Mouse (Mus musculus) intestine, embryonic 14.5 days (tissue): ENCODE measurements around the gene Prkar1b. TPM values are rescaled to one million over a fixed set of nuclear protein-coding genes. Genes with fewer than 3 reads are reported as not detected.

ENCODE experiments used
- ATAC-seq: fragments of 200-750 bp; cut with Nextera tagmentation; replicated peaks from 2 replicates; pipeline ENCODE4 v1.8.0; 2017; ENCODE audit warnings: low read depth, moderate number of reproducible peaks, moderate TSS enrichment, moderate library complexity; ENCODE audit not compliant: low FRiP score, low TSS enrichment
- DNase-seq: peaks from one replicate; pipeline ENCODE4 v3.0.0-alpha.2; 2018; ENCODE audit warnings: low spot score
- H3K27ac ChIP-seq: fragments of 300-500 bp; sonication (generic); 2 replicates; pipeline ENCODE4 v1.5.1; 2014; ENCODE audit warnings: low read depth, mild to moderate bottlenecking, control low read depth
- H3K27me3 ChIP-seq: fragments of 300-500 bp; sonication (generic); replicated peaks from 2 replicates; pipeline ENCODE4 v1.6.1; 2014; ENCODE audit warnings: low read length, control low read depth; ENCODE audit not compliant: control insufficient read depth, insufficient read depth
- H3K36me3 ChIP-seq: fragments of 300-500 bp; sonication (generic); 2 replicates; pipeline ENCODE4 v1.6.1; 2014; ENCODE audit warnings: low read length, control low read depth; ENCODE audit not compliant: control insufficient read depth, insufficient read depth
- H3K4me1 ChIP-seq: fragments of 300-500 bp; sonication (generic); replicated peaks from 2 replicates; pipeline ENCODE4 v1.6.1; 2014; ENCODE audit warnings: low read length, control low read depth, mixed read lengths; ENCODE audit not compliant: control insufficient read depth, insufficient read depth
- H3K4me2 ChIP-seq: fragments of 300-500 bp; sonication (generic); 2 replicates; pipeline ENCODE4 v1.6.1; 2014; ENCODE audit warnings: low read length
- H3K4me3 ChIP-seq: fragments of 300-500 bp; sonication (generic); 2 replicates; pipeline ENCODE4 v1.5.1; 2014; ENCODE audit warnings: low read depth, low read length, control low read depth, mixed read lengths
- H3K9ac ChIP-seq: fragments of 300-500 bp; sonication (generic); 2 replicates; pipeline ENCODE4 v1.6.1; 2014; ENCODE audit warnings: mild to moderate bottlenecking, low read length
- H3K9me3 ChIP-seq: fragments of 300-500 bp; sonication (generic); 2 replicates; pipeline ENCODE4 v1.6.1; 2016; ENCODE audit warnings: low read length, control low read depth; ENCODE audit not compliant: control insufficient read depth
- WGBS: fragments of 180-500 bp; shearing (Covaris S2); extraction: QIAGEN DNeasy Blood & Tissue Kit; methylation state at CpG from one replicate; pipeline ENCODE4 v1.1.7; 2014; 5-methylcytosine and 5-hydroxymethylcytosine counted together
- polyA plus RNA-seq: library from polyadenylated mRNA; unstranded; fragments of >200 nt; fragmentation: Nextera tagmentation; extraction: Ambion mirVana; gene quantifications from 2 replicates; pipeline ENCODE4 v1.2.1, GENCODE M21; 2014

Gene Prkar1b
- polyA plus RNA-seq, 1 experiment from 2014 or later: 25.6 TPM

DNA sequence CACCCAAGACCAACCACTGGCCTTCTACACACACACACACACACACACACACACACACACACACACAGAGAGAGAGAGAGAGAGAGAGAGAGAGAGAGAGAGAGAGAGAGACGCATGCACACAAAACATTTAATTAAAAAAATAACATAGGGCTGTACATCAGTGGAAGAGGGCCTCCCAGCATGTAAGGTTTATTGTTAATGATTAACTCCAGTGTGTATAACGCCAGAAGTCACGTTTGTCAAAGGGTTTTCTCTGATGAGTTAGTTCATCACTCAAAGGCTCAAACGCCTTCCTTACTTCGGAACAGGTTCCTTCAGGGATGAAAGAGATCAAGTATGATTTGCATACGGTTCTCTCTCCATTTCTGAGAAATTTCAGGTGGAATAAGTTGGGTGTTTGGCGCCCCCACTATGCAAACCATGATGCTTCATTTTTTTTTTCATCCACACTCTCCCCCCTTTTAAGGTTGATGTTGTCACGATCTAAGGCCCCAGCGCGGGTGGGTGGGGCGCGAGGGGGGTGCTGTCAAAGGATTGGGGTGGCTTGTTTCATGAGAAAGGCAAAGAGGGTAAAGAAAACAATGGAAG, 21.2 kb downstream of the Prkar1b start:
- Histone ChIP-seq H3K4me1 (0 out of 2 replicates have a peak, but pooled peaks cover 7% of the 10 kb centered on the region), H3K27me3 (no peaks in the 10 kb centered on the region), H3K9me3 (no peaks in the 10 kb centered on the region), H3K36me3 (peaks cover 3% of the 10 kb centered on the region), H3K4me3 (peak overlapping the region; percentile 64), H3K27ac (no peak overlapping the region), H3K4me2 (peak overlapping the region; percentile 80), H3K9ac (peak overlapping the region; percentile 63)
- ATAC-seq (no peak), DNase-seq (no peak)
- WGBS: 35% methylated on average over 12 of the region's 12 CpGs

DNA sequence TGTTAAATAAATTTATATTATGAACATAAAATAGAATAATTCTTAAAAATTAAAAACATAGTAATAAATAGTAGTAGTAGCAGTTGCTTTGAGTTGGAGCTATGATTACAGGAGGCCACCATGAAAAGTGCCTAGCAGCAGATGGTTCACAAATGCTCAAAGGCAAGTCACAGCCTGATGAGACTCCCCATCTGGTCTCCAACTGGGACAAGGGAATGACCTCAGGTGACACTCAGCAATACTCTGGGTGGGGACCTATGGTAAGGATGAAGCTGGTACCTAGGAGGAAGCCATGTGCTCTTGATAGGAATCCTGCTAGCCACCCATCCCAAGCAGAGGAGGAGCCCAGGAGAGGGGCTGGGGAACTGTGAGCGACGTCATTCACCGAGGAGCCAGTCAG, 24.1 kb downstream of the Prkar1b start:
- ATAC-seq: no peak
- DNase-seq: no peak
- Histone ChIP-seq H3K27ac (no peak overlapping the region), H3K9ac (no peak overlapping the region), H3K27me3 (no peaks in the 10 kb centered on the region), H3K9me3 (peaks cover 5% of the 10 kb centered on the region; the same call in 1 of the 2 replicates), H3K4me1 (0 out of 2 replicates have a peak, but pooled peaks cover 7% of the 10 kb centered on the region), H3K4me2 (no peak overlapping the region), H3K4me3 (no peak overlapping the region), H3K36me3 (peaks cover 3% of the 10 kb centered on the region)
- WGBS: 65% methylated on average over 3 of the region's 3 CpGs

DNA sequence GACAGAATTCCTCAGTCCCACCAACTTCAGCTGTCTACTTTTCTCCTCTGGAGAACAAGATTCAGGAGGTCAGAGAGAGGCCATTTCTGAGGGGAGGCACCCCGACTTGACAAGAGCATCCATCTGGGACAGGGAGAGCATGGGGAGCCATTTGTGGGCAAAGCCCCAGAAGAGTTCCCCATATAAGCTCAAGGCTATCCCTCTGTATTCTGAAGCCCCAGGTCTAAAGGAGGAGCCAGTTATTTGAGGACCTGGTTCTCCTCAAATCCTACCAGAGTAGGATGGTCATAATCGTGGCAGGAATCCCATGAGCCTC, 30.9 kb downstream of the Prkar1b start:
- no peak overlapping the region for H3K4me3 ChIP-seq
- H3K4me1 ChIP-seq: no peaks in the 10 kb centered on the region
- no peak overlapping the region for H3K9ac ChIP-seq
- 67% methylated on average over 2 of the region's 2 CpGs for WGBS
- H3K27ac ChIP-seq: no peak overlapping the region
- H3K27me3 ChIP-seq: no peaks in the 10 kb centered on the region
- no peaks in the 10 kb centered on the region for H3K36me3 ChIP-seq
- peaks cover 5% of the 10 kb centered on the region; the same call in 1 of the 2 replicates for H3K9me3 ChIP-seq
- no peak overlapping the region for H3K4me2 ChIP-seq
- ATAC-seq: no peak
- no peak for DNase-seq

GRCm38 (mm10) chr5:139118139-139118960, 31.5 kb downstream of the Prkar1b start:
- Histone ChIP-seq H3K36me3 (no peaks in the 10 kb centered on the region), H3K4me2 (no peak overlapping the region), H3K4me3 (no peak overlapping the region), H3K27me3 (no peaks in the 10 kb centered on the region), H3K27ac (no peak overlapping the region), H3K9me3 (peaks cover 5% of the 10 kb centered on the region; the same call in 1 of the 2 replicates), H3K4me1 (no peaks in the 10 kb centered on the region), H3K9ac (no peak overlapping the region)
- DNase-seq: no peak
- WGBS: 62% methylated on average over 5 of the region's 5 CpGs
- no peak for ATAC-seq

GRCm38 (mm10) chr5:139115507-139115906, 34.3 kb downstream of the Prkar1b start:
- DNase-seq (no peak), ATAC-seq (no peak)
- no peak overlapping the region for H3K4me3 ChIP-seq
- no peak overlapping the region for H3K4me2 ChIP-seq
- no peaks in the 10 kb centered on the region for H3K27me3 ChIP-seq
- H3K27ac ChIP-seq: no peak overlapping the region
- no peaks in the 10 kb centered on the region for H3K36me3 ChIP-seq
- H3K4me1 ChIP-seq: no peaks in the 10 kb centered on the region
- no peak overlapping the region for H3K9ac ChIP-seq
- WGBS: 90% methylated on average over 7 of the region's 7 CpGs
- no peaks in the 10 kb centered on the region for H3K9me3 ChIP-seq

GRCm38 (mm10) chr5:139114876-139115275, 34.9 kb downstream of the Prkar1b start:
- no peaks in the 10 kb centered on the region for H3K9me3 ChIP-seq
- DNase-seq (no peak), ATAC-seq (no peak)
- no peaks in the 10 kb centered on the region for H3K4me1 ChIP-seq
- no peak overlapping the region for H3K9ac ChIP-seq
- H3K27me3 ChIP-seq: no peaks in the 10 kb centered on the region
- no peak overlapping the region for H3K4me3 ChIP-seq
- H3K27ac ChIP-seq: no peak overlapping the region
- H3K36me3 ChIP-seq: no peaks in the 10 kb centered on the region
- WGBS: 69% methylated on average over 4 of the region's 4 CpGs
- no peak overlapping the region for H3K4me2 ChIP-seq

DNA sequence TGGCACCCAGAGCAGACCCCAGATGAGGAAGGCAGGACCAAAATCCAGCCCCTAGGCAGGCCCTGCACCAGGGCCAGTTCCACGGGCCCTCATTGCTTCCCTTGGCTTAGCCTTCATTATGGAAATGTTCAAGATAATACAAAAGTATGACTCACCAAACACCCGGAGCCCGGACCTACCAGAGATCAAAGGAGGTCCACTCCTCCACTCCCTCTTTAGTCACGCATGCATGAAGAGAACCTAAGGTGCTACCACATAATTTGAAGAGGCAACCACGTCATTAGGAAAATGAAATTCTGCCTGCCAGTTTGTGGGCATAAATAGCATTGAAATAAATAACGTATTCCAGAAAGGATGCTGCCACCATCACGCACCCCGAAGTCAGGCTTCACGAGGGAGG, 37.4 kb downstream of the Prkar1b start:
- H3K9me3 ChIP-seq: no peaks in the 10 kb centered on the region
- DNase-seq (no peak), ATAC-seq (no peak)
- H3K36me3 ChIP-seq: peaks cover 10% of the 10 kb centered on the region; the same call in 1 of the 2 replicates
- H3K4me1 ChIP-seq: no peaks in the 10 kb centered on the region
- H3K4me3 ChIP-seq: no peak overlapping the region
- H3K4me2 ChIP-seq: no peak overlapping the region
- H3K9ac ChIP-seq: no peak overlapping the region
- H3K27me3 ChIP-seq: no peaks in the 10 kb centered on the region
- WGBS: 87% methylated on average over 9 of the region's 9 CpGs
- H3K27ac ChIP-seq: no peak overlapping the region

- no peak for ATAC-seq
- no peaks in the 10 kb centered on the region for H3K4me1 ChIP-seq
- DNase-seq: no peak
- H3K4me3 ChIP-seq: no peak overlapping the region
- no peaks in the 10 kb centered on the region for H3K9me3 ChIP-seq
- no peak overlapping the region for H3K9ac ChIP-seq
- H3K27me3 ChIP-seq: no peaks in the 10 kb centered on the region
- WGBS: 60% methylated on average over 9 of the region's 9 CpGs
- H3K4me2 ChIP-seq: no peak overlapping the region
- peaks cover 14% of the 10 kb centered on the region; the same call in 1 of the 2 replicates for H3K36me3 ChIP-seq
- no peak overlapping the region for H3K27ac ChIP-seq
Observed at GRCm38 (mm10) chr5:139111991-139112390, 37.8 kb downstream of the Prkar1b start.
